Mouse (Mus musculus): ENCODE measurements around the gene Ulk1. TPM values are rescaled to one million over a fixed set of nuclear protein-coding genes. Genes with fewer than 3 reads are reported as not detected.
"Not testable (repeated sequence)": the region's sequence is repeated elsewhere in the genome, so short reads cannot be mapped to it uniquely, and the experiment has no call there.

Gene Ulk1
- total and polyA plus RNA-seq, 3 experiments: 12.9 to 233 (median 75.9) TPM

DNA sequence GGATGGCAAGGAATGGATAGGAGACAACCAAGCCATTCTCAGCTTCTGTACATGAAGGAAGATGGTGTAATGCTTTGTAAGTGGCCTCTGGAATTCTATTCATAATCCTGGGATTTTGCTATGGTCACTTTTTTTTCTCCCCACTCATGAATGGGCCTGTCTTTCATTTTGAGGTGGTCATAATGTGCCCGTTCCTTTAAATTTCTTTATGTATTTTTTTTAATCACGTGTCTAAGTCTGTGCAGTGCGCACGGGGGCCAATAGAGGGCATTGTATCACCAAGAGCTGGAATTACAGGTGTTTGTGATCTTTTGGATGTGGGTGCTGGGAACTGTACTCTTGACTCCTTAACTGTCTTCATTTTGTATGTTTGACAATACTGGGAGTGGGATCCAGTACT, 30.6 kb upstream of the Ulk1 start:
- DNase-seq (ENCODE audit: low spot score) (no peak), ATAC-seq (ENCODE audit: extremely low read depth, insufficient number of reproducible peaks, low FRiP score, poor library complexity, severe bottlenecking) (no peak)
- Histone ChIP-seq H3K9me3 (replicated peaks) (no peaks in the 10 kb centered on the region), H3K36me3 (replicated peaks) (peaks cover 27% of the 10 kb centered on the region), H3K4me1 (ENCODE audit: insufficient read depth, low read depth, low read length) (peaks cover 38% of the 10 kb centered on the region), H3K27me3 (ENCODE audit: insufficient read depth, low read length) (no peaks in the 10 kb centered on the region), H3K4me3 (ENCODE audit: low read depth, low read length) (peak overlapping the region; percentile 95)
- TF ChIP-seq GATA1 (IDR thresholded peaks at IDR 0.05; ENCODE audit: borderline replicate concordance, low read length) (no peak), CTCF (IDR thresholded peaks at IDR 0.05; ENCODE audit: low read depth, low read length) (peak; percentile 35; the same call in 1 of the 2 replicates)

DNA sequence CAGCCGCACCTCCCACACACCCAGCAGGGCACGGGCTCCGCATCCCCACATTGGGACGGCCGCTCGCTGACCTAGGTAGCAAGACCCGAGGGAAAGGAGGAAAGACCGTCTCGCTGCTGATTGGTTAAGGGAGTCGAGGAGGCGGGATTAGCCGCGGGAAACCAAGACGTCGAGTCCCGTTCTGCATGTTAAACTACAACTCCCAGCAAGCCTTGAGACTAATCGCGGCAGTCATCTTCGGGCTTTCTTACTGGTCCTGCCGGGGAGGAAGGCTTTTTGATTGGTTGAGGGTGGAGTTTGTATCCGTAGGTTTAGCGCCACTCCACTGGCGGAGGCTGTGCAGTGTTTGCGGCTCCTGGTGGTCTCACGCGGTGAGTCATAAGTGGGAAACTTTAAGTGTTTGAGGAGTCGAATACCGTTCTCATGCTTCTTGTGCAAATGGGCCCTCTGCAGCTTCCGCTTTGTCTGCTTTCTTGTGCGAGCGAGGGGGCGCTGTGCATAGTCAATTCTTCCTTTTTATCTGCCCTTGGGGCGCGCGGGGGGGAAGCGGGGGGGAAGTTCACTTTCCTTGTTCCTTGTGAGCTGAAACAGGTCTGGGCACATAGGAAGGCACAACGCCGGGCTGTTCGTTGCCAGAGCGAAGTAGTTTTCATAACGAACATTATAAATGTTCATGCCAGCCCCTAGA, 29.9 kb upstream of the Ulk1 start, which contains the start of the genes Hscb and Chek2:
TSS of gene Hscb (minus strand) at position 100 of the 688 bp plus-strand sequence.
TSS of gene Chek2 (plus strand) at position 302 of the 688 bp plus-strand sequence.
- Histone ChIP-seq H3K4me3 (ENCODE audit: low read depth, low read length) (peak within 1 kb of the TSS; percentile 95), H3K9me3 (replicated peaks) (no peaks in the 10 kb centered on the region), H3K4me1 (ENCODE audit: insufficient read depth, low read depth, low read length) (peaks cover 42% of the 10 kb centered on the region), H3K27me3 (ENCODE audit: insufficient read depth, low read length) (no peaks in the 10 kb centered on the region), H3K36me3 (replicated peaks) (peaks cover 31% of the 10 kb centered on the region)
- peak; percentile 90; the same call in 1 of the 2 replicates for TF ChIP-seq GATA2 (IDR thresholded peaks at IDR 0.05; ENCODE audit: borderline replicate concordance, low read depth, low read length)
- no peak for TF ChIP-seq CTCF (IDR thresholded peaks at IDR 0.05; ENCODE audit: low read depth, low read length)
- ATAC-seq (ENCODE audit: extremely low read depth, insufficient number of reproducible peaks, low FRiP score, poor library complexity, severe bottlenecking) (peak; percentile 84), DNase-seq (ENCODE audit: low spot score) (peak; percentile 90)

DNA sequence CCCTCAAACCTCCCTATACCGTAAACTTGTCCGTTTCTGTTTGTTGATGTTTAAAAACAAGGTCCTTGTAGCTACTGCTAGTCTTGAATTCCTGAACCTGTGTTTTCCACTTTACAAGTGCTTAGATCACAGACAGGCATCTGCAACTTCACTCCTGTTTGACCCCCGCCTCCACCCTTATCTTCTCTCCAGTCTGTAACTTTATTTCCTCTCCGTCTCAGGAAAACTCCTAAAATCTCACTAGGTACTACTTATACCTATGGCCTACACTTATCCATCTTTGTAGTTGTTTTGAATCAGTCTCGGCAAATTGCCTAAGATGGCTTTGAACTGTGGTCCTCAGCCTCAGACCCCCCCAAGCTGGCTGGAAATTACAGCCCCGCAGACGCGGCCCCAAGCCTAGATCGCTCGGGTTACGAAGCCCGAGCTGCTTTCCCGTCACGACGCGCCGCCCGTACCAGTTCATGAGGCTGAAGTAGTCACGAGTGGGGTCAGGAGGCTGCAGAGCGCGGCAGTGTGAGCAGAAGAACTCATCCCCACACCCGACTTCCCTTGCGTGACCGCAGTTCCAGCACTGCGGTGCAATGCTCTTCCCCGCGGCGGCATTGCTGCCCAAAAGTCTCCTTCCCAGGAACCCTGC, 29.3 kb upstream of the Ulk1 start:
- ATAC-seq (ENCODE audit: extremely low read depth, insufficient number of reproducible peaks, low FRiP score, poor library complexity, severe bottlenecking): no peak
- TF ChIP-seq GATA2 (IDR thresholded peaks at IDR 0.05; ENCODE audit: borderline replicate concordance, low read depth, low read length) (no peak), POLR2AphosphoS5 (IDR thresholded peaks at IDR 0.05; ENCODE audit: insufficient replicate concordance, low read depth, low read length) (no peak), TAL1 (conservative IDR thresholded peaks at IDR 0.05; ENCODE audit: low read depth, low read length) (no peak), GATA1 (IDR thresholded peaks at IDR 0.05; ENCODE audit: borderline replicate concordance, low read length) (no peak), CTCF (IDR thresholded peaks at IDR 0.05; ENCODE audit: low read depth, low read length) (no peak)
- no peaks in the 10 kb centered on the region for H3K9me3 ChIP-seq (replicated peaks)
- H3K4me1 ChIP-seq (ENCODE audit: insufficient read depth, low read depth, low read length): peaks cover 47% of the 10 kb centered on the region
- DNase-seq (ENCODE audit: low spot score): no peak
- H3K36me3 ChIP-seq (replicated peaks): peaks cover 37% of the 10 kb centered on the region
- H3K4me3 ChIP-seq (ENCODE audit: low read depth, low read length): peak overlapping the region; percentile 95
- no peaks in the 10 kb centered on the region for H3K27me3 ChIP-seq (ENCODE audit: insufficient read depth, low read length)

DNA sequence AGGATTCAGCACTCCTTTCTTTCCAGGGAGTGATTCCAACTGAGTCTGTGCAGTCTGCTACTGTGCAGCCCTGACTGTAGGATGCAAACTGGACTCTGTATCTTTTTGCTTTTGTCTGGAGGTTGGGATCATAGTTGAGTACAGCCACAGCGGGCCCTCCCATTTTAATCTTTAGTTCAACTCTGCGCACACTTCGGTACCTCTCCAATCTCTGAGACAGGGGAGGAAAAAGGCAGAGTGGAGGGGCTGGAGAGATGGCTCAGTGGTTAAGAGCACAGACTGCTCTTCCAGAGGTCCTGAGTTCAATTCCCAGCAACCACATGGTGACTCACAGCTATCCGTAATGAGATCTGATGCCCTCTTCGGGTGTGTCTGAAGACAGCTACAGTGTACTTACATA, 28.1 kb upstream of the Ulk1 start:
- ATAC-seq (ENCODE audit: extremely low read depth, insufficient number of reproducible peaks, low FRiP score, poor library complexity, severe bottlenecking); DNase-seq (ENCODE audit: low spot score); H3K4me3 ChIP-seq (ENCODE audit: low read depth, low read length): not testable (repeated sequence)

DNA sequence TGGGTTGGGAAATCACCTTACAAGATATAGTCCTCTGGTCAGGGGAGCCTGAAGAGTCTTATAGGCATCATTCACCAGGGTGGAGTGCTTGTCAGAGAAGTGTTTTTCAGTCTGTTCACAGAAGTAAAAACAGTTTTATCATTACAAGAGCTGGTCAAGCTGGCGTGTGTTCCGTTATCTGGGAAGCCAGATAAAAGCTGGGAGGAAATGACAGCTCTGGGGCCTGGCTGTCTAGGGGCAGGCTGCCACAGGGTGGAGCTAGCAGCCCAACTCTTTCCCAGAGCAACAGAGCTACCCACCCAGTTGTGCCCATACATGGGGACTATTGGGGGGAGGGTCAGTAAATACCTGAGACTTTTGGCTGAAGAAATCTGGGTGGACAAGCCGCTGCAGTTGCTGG, 26.1 kb upstream of the Ulk1 start:
- TF ChIP-seq POLR2AphosphoS5 (IDR thresholded peaks at IDR 0.05; ENCODE audit: insufficient replicate concordance, low read depth, low read length) (no peak), GATA1 (IDR thresholded peaks at IDR 0.05; ENCODE audit: borderline replicate concordance, low read length) (no peak), TAL1 (conservative IDR thresholded peaks at IDR 0.05; ENCODE audit: low read depth, low read length) (peak; percentile 89), GATA2 (IDR thresholded peaks at IDR 0.05; ENCODE audit: borderline replicate concordance, low read depth, low read length) (no peak), CTCF (IDR thresholded peaks at IDR 0.05; ENCODE audit: low read depth, low read length) (peak; percentile 21; the same call in 1 of the 2 replicates)
- peaks cover 34% of the 10 kb centered on the region for H3K4me1 ChIP-seq (ENCODE audit: insufficient read depth, low read depth, low read length)
- peak overlapping the region; percentile 51; the same call in 1 of the 2 replicates for H3K4me3 ChIP-seq (ENCODE audit: low read depth, low read length)
- peaks cover 45% of the 10 kb centered on the region for H3K36me3 ChIP-seq (replicated peaks)
- ATAC-seq (ENCODE audit: extremely low read depth, insufficient number of reproducible peaks, low FRiP score, poor library complexity, severe bottlenecking) (peak; percentile 65), DNase-seq (ENCODE audit: low spot score) (peak; percentile 75)
- H3K9me3 ChIP-seq (replicated peaks): no peaks in the 10 kb centered on the region
- H3K27me3 ChIP-seq (ENCODE audit: insufficient read depth, low read length): no peaks in the 10 kb centered on the region

More for the DNA sequence above, 28.1 kb upstream of the Ulk1 start:
- Histone ChIP-seq H3K36me3 (replicated peaks) (peaks cover 45% of the 10 kb centered on the region), H3K4me1 (ENCODE audit: insufficient read depth, low read depth, low read length) (peaks cover 50% of the 10 kb centered on the region)
- not testable (repeated sequence) for H3K9me3 ChIP-seq (replicated peaks); H3K27me3 ChIP-seq (ENCODE audit: insufficient read depth, low read length)

DNA sequence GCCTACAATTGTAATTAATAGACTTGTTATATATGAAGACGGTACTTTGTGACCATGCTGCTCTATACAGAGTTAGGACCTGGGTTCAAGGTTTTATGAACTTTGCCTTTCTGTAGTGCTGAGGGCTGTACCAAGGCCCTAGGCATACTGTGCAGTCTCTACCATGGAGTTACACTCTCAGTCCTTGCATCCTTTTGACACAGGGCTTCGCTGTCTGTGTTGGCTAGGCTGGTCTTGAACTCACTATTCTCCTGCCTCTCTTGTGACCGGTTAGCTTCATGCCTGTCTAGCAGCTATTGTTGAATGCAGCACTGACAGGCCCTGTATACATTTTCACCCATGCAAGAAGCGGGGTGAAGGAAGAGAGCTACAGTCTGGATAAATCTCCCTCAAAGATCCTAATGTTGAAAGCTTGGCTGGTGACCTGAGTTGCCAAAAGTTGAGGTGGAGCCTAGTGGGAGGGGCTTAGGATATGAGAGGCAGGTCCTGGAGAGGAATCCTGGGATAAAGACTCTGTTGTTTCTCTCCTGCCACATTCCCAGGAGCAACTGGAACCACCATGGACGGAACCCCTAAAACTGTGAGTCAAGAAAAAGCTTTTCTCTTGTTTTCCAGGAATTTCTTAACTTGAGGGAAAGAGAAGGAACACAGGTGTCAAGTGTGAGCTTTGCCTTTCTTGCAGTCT, 21.3 kb upstream of the Ulk1 start:
- TF ChIP-seq CTCF (IDR thresholded peaks at IDR 0.05; ENCODE audit: low read depth, low read length) (no peak), TAL1 (conservative IDR thresholded peaks at IDR 0.05; ENCODE audit: low read depth, low read length) (no peak), GATA2 (IDR thresholded peaks at IDR 0.05; ENCODE audit: borderline replicate concordance, low read depth, low read length) (no peak), POLR2AphosphoS5 (IDR thresholded peaks at IDR 0.05; ENCODE audit: insufficient replicate concordance, low read depth, low read length) (no peak), GATA1 (IDR thresholded peaks at IDR 0.05; ENCODE audit: borderline replicate concordance, low read length) (no peak)
- Histone ChIP-seq H3K4me1 (ENCODE audit: insufficient read depth, low read depth, low read length) (peaks cover 22% of the 10 kb centered on the region), H3K4me3 (ENCODE audit: low read depth, low read length) (no peak overlapping the region), H3K36me3 (replicated peaks) (peaks cover 80% of the 10 kb centered on the region), H3K27me3 (ENCODE audit: insufficient read depth, low read length) (no peaks in the 10 kb centered on the region), H3K9me3 (replicated peaks) (no peaks in the 10 kb centered on the region)
- ATAC-seq (ENCODE audit: extremely low read depth, insufficient number of reproducible peaks, low FRiP score, poor library complexity, severe bottlenecking) (no peak), DNase-seq (ENCODE audit: low spot score) (no peak)

All from G1E (cell line).